Mouse (Mus musculus) cerebellum, adult 2 months (tissue): Measurements from ENCODE around the gene Pard3b. TPM values are rescaled to one million over a fixed set of nuclear protein-coding genes. Genes with fewer than 3 reads are reported as not detected.

ENCODE experiments used
- DNase-seq, 2 experiments: peaks; one replicate each; pipeline ENCODE4 v3.0.0; 2021
- H3K27ac ChIP-seq: fragments of 200-500 bp; 2 replicates; pipeline ENCODE4 v1.5.1; 2012; ENCODE audit warnings: low read length, control low read depth, inconsistent platforms; ENCODE audit not compliant: insufficient read depth
- H3K27me3 ChIP-seq: fragments of 200-500 bp; 2 replicates; pipeline ENCODE4 v1.6.1; 2012; ENCODE audit warnings: inconsistent platforms, mild to moderate bottlenecking, low read length, moderate library complexity; ENCODE audit not compliant: control insufficient read depth, insufficient read depth
- H3K4me1 ChIP-seq: fragments of 200-500 bp; 2 replicates; pipeline ENCODE4 v1.6.1; 2011; ENCODE audit warnings: low read length; ENCODE audit not compliant: control insufficient read depth, insufficient read depth
- H3K4me3 ChIP-seq: fragments of 200-500 bp; replicated peaks from 2 replicates; pipeline ENCODE3; 2011; ENCODE audit warnings: mild to moderate bottlenecking, low read depth, low read length, control low read depth; ENCODE audit not compliant: insufficient read depth
- CTCF ChIP-seq: fragments of 200-500 bp; IDR thresholded peaks from 2 replicates; pipeline ENCODE4 v1.5.1; 2011; ENCODE audit warnings: low read depth, mild to moderate bottlenecking, control low read depth, low read length, moderate library complexity, borderline replicate concordance; ENCODE audit not compliant: insufficient read depth
- POLR2A ChIP-seq: fragments of 200-500 bp; IDR thresholded peaks from 2 replicates; pipeline ENCODE4 v1.6.1; 2011; ENCODE audit warnings: low read length, control low read depth, borderline replicate concordance; ENCODE audit not compliant: insufficient read depth
- WGBS: fragments of 180-500 bp; shearing (Covaris S2); methylation state at CpG from one replicate; pipeline ENCODE4 v1.1.7; 2018; 5-methylcytosine and 5-hydroxymethylcytosine counted together
- polyA plus RNA-seq: library from polyadenylated mRNA; depleted of rRNA; stranded (reverse); fragments of >200 nt; gene quantifications from 2 replicates; pipeline ENCODE4 v1.2.3, GENCODE M21; 2012

The Pard3b gene
- polyA plus RNA-seq, 1 experiment: 1.3 TPM

GRCm38 (mm10) chr1:62665771-62666730 is 1027.4 kb downstream of the Pard3b start:
- TF ChIP-seq POLR2A: no peak
- TF ChIP-seq CTCF: no peak
- Histone ChIP-seq H3K4me3 (no peak overlapping the region), H3K27ac (no peak overlapping the region), H3K27me3 (no peaks in the 10 kb centered on the region), H3K4me1 (no peaks in the 10 kb centered on the region)
- no peak for DNase-seq
- 72% methylated on average over 5 of the region's 5 CpGs for WGBS

- H3K27me3 ChIP-seq: no peaks in the 10 kb centered on the region
- TF ChIP-seq POLR2A (no peak), CTCF (no peak)
- WGBS: 76% methylated on average over 5 of the region's 5 CpGs
- H3K27ac ChIP-seq: no peak overlapping the region
- no peaks in the 10 kb centered on the region for H3K4me1 ChIP-seq
- no peak for DNase-seq
- H3K4me3 ChIP-seq: no peak overlapping the region
Measured at GRCm38 (mm10) chr1:62666780-62667179, 1028.2 kb downstream of the Pard3b start.

- Histone ChIP-seq H3K27ac (no peak overlapping the region), H3K4me1 (no peaks in the 10 kb centered on the region), H3K27me3 (no peaks in the 10 kb centered on the region; the same call in 1 of the 2 replicates), H3K4me3 (no peak overlapping the region)
- WGBS: 50% methylated on average over 4 of the region's 4 CpGs
- TF ChIP-seq CTCF: no peak
- no peak for TF ChIP-seq POLR2A
- no peak for DNase-seq
Measured at GRCm38 (mm10) chr1:62678611-62679344, 1040.2 kb downstream of the Pard3b start.

DNA sequence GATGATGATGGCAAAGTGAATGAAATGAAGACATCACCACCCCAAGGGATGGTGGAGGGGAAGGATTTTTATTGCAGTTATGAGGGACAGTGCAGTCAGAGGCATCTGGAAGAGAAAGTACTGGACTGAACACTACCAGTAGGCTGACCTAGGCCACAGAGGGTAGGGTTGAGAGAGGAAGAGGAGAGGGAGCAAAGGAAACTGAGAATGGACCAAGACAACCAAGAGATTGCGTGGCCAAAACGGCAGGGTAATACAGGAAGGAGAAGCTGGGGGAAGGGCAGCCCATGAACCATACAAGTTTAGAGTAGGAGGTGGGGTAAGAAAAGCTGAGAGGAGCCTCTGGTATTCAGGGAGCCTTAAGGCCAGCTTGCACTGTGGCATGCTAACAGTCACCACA is 1040.8 kb downstream of the Pard3b start:
- 93% methylated on average over 2 of the region's 2 CpGs for WGBS
- TF ChIP-seq POLR2A (no peak), CTCF (no peak)
- Histone ChIP-seq H3K4me1 (no peaks in the 10 kb centered on the region), H3K4me3 (no peak overlapping the region), H3K27me3 (no peaks in the 10 kb centered on the region; the same call in 1 of the 2 replicates), H3K27ac (no peak overlapping the region)
- no peak for DNase-seq

DNA sequence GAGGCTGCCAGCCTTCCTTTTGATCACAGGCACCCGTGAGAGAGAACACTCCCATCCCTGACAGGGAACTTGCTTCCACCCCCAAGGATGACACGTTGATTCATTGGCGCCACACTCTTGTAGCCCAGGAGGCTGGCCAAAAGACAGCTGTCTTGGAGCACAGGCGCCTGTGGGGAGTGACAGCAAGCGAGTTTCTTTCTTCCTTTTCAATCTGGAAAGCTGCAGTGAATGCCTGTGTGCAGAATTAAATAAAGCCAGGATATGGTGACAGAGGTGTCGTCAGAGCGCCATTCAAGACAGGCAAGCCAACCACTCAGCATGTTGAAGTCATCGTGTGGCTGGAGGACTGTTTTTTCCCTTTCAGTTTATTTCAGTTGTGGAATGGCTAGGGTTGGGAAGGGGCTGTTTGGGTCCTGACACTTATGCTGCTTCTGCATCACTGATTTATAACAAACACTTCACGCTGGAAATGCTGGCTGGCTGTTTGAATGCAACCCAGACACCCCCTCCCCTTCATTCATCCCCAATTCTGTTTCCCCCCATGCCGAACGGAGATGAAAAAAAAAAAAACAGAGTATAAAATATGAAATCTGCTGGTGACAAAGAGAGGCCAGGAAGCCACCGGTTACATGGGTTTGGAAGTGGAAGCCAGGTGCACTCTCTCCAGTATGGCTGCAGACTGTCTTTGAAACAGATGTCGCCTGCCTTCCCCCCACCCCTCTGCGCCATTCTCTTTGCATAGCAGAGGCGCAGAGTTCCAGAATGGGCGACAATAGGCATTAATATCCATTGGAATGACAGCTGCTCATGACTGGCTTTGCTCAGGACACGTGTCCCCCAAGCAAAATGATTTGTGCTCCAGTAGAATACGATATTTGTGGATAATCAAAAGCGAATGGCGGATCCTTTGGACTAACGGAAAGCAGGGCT is 1044.1 kb downstream of the Pard3b start:
- no peak overlapping the region for H3K27ac ChIP-seq

DNA sequence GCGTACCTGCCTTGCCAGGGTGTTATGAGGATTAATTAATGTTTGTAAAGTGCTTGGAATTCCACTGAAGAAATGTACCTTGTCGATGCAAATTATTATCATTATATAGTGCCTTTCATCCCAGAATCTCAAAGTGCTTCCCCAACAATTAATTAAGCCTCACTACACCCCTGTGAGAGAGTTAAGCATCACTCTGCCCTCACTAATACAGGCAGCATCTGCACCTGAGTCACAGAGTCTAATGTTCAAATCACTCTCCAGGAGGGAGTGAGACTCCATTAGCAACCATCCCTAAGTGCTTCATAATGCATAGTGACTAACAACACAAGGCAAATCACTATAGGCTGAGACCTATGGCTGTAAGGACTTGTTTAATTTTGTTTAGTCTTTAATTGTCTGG is 1044.9 kb downstream of the Pard3b start:
- WGBS: 90% methylated on average over 2 of the region's 2 CpGs
- H3K27ac ChIP-seq: no peak overlapping the region
- no peaks in the 10 kb centered on the region; the same call in 1 of the 2 replicates for H3K27me3 ChIP-seq
- H3K4me3 ChIP-seq: no peak overlapping the region
- no peaks in the 10 kb centered on the region for H3K4me1 ChIP-seq
- TF ChIP-seq POLR2A: no peak
- TF ChIP-seq CTCF: no peak
- no peak for DNase-seq

More for the DNA sequence above, 1044.1 kb downstream of the Pard3b start:
- no peaks in the 10 kb centered on the region for H3K4me1 ChIP-seq
- DNase-seq: no peak
- TF ChIP-seq POLR2A (no peak), CTCF (no peak)
- WGBS: 16% methylated on average over 21 of the region's 21 CpGs
- no peaks in the 10 kb centered on the region; the same call in 1 of the 2 replicates for H3K27me3 ChIP-seq
- H3K4me3 ChIP-seq: no peak overlapping the region

GRCm38 (mm10) chr1:62687511-62687910 is 1048.9 kb downstream of the Pard3b start:
- no peak for DNase-seq
- Histone ChIP-seq H3K4me1 (no peaks in the 10 kb centered on the region), H3K27me3 (no peaks in the 10 kb centered on the region; the same call in 1 of the 2 replicates), H3K27ac (no peak overlapping the region), H3K4me3 (no peak overlapping the region)
- TF ChIP-seq POLR2A: no peak
- TF ChIP-seq CTCF: no peak
- 78% methylated on average over 8 of the region's 8 CpGs for WGBS
